Mouse (Mus musculus): ENCODE measurements around the gene Tmem50b.

DNA sequence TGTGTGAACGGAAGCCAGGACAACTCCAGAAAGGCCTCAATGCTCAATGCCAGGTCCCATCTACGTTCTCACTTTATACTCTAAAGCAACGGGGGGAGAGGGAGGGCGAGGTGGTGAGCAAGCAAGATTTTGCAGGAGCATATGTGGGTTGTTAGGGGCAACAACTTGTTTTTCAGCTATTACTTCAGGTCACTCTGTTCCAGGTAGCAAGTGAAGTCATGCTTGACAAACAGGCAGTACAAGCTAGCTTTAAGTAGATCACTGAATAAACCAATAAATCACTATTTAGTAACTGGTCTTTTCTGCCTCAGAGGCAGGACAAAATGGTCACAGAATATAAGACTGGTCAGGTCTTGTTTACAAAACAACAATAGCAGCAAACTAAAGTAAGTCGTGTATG is 12.0 kb downstream of the Tmem50b start:
- no peak for TF ChIP-seq MAFK (IDR thresholded peaks at IDR 0.05; ENCODE audit: insufficient read depth, low read depth, low read length)
- no peak for TF ChIP-seq ZC3H11A (IDR thresholded peaks at IDR 0.05; ENCODE audit: borderline replicate concordance, low read depth, low read length)
- no peak for TF ChIP-seq ZNF384 (IDR thresholded peaks at IDR 0.05; ENCODE audit: low read depth, low read length)
